Mouse (Mus musculus) bone marrow macrophage, adult 2 months (primary cell): ENCODE results near the gene Enah. TPM values are rescaled to one million over a fixed set of nuclear protein-coding genes. Genes with fewer than 3 reads are reported as not detected.

Source experiments
- H3K27ac ChIP-seq: 2 replicates; pipeline ENCODE4 v1.5.1; 2012; ENCODE audit warnings: low read depth, low read length; ENCODE audit not compliant: insufficient read depth
- H3K4me1 ChIP-seq: 2 replicates; pipeline ENCODE4 v1.6.1; 2012; ENCODE audit warnings: low read length; ENCODE audit not compliant: control insufficient read depth, insufficient read depth
- H3K4me3 ChIP-seq: 2 replicates; pipeline ENCODE4 v1.5.1; 2012; ENCODE audit warnings: mild to moderate bottlenecking, low read length, moderate library complexity; ENCODE audit not compliant: insufficient read depth
- CTCF ChIP-seq: IDR thresholded peaks from 2 replicates; pipeline ENCODE4 v1.5.1; 2012; ENCODE audit warnings: low read depth, mild to moderate bottlenecking, low read length, moderate library complexity
- POLR2A ChIP-seq: IDR thresholded peaks from 2 replicates; pipeline ENCODE4 v1.6.1; 2012; ENCODE audit warnings: mild to moderate bottlenecking, low read depth, low read length, borderline replicate concordance
- polyA plus RNA-seq: library from polyadenylated mRNA; stranded (reverse); fragments of >200 nt; gene quantifications from 2 replicates; pipeline ENCODE4 v1.2.4, GENCODE M21; 2012; ENCODE audit not compliant: missing spikeins, insufficient read depth, insufficient read length

Enah gene
- polyA plus RNA-seq, 1 experiment, result 3.5 TPM

DNA sequence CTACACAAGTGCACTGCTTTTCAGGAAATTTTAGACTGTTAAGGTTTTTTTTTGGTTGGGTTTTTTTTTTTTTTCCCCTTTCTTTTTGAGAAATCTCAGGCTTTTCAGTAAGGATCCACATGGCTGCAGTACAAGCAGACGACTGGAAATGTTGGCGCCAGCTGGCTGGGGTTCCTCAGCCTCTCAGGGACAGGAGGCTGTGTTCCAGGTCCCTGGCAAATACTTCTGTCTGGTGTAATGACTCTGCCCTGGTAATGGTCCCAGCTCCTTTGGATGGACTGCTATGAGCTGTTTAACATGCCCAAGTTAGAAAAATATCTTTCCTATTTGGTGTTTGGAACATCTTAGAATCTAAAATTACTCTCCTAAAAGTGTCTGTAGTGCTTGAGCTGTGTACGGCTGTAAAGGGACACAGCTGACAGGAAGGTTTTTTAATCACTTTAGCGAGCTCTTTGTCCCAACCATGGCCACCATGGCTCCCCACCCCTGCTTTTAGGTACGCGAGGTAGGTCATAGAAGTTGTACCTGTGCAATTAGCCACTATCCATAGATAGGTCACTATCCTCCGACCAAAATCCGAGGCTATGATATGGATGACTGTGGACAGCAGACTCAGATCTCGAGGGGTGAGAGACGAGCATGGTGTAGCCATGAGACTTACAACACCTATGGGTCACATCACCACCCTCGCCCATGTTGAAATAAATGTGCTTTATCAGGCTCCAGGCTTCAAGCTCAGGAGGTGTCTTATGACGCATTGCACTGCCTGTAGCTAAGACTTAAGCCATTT lies 168.1 kb downstream of the Enah start:
- H3K27ac ChIP-seq, result no peak overlapping the region
- peaks cover 17% of the 10 kb centered on the region for H3K4me1 ChIP-seq
- H3K4me3 ChIP-seq, result no peak overlapping the region
- TF ChIP-seq POLR2A (no peak), CTCF (no peak)

- H3K27ac ChIP-seq, result no peak overlapping the region
- no peak overlapping the region for H3K4me3 ChIP-seq
- H3K4me1 ChIP-seq, result peaks cover 15% of the 10 kb centered on the region
- TF ChIP-seq CTCF (no peak), POLR2A (no peak)
Measured at GRCm38 (mm10) chr1:181850441-181850840, 169.3 kb downstream of the Enah start.

GRCm38 (mm10) chr1:181848210-181848609 lies 171.6 kb downstream of the Enah start:
- TF ChIP-seq POLR2A (no peak), CTCF (no peak)
- H3K4me3 ChIP-seq, result no peak overlapping the region
- peaks cover 14% of the 10 kb centered on the region for H3K4me1 ChIP-seq
- no peak overlapping the region for H3K27ac ChIP-seq

- no peak for TF ChIP-seq CTCF
- no peak for TF ChIP-seq POLR2A
- peaks cover 16% of the 10 kb centered on the region for H3K4me1 ChIP-seq
- no peak overlapping the region for H3K27ac ChIP-seq
- no peak overlapping the region for H3K4me3 ChIP-seq
Measured at GRCm38 (mm10) chr1:181847396-181847795, 172.4 kb downstream of the Enah start.

Other genes with a start within 250 kb of the Enah start
- 52.1 and 54.3 TPM in 2 replicates for gene Lbr, start 176.9 kb downstream of the Enah start, polyA plus RNA-seq
- gene Srp9, start 104.7 kb upstream of the Enah start, polyA plus RNA-seq, result 81.0 and 100 TPM in 2 replicates
- gene Vmn1r1, start 144.5 kb upstream of the Enah start, polyA plus RNA-seq, result not detected in 2 replicates